Mouse (Mus musculus): ENCODE data around the gene Apex1. TPM values are rescaled to one million over a fixed set of nuclear protein-coding genes. Genes with fewer than 3 reads are reported as not detected.
"Not testable (repeated sequence)": the region's sequence is repeated elsewhere in the genome, so short reads cannot be mapped to it uniquely, and the experiment has no call there.

Apex1 gene
- polyA plus RNA-seq, 1 experiment from 2014 or later = 70.5 TPM

DNA sequence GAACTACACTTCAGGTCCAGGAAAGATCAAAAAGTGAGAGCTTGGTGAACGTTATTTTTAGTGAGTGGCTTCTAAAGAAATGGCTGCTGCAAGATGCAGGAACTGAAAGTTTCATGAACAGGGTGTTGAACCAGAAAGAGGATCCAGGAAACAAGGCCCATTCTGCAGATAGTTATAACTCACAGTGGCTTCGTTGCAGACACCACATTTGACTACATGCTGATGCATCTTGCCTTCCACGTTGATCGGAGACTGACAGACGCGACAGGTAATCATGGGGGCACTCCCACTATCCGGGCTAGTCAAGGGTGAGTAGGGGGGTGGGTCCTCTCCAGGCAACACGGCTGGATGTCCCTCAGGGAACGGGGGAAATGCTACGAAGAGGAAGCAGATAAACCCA, 5.2 kb downstream of the Apex1 start:
- no peak for ATAC-seq (ENCODE audit: insufficient read depth)
- Histone ChIP-seq H3K4me2 (peak overlapping the region; percentile 85), H3K4me3 (replicated peaks) (peak overlapping the region; percentile 89), H3K36me3 (replicated peaks) (peaks cover 38% of the 10 kb centered on the region), H3K27ac (replicated peaks) (peak overlapping the region; percentile 97), H3K9me3 (replicated peaks) (no peaks in the 10 kb centered on the region), H3K9ac (peak overlapping the region; percentile 93), H3K27me3 (no peaks in the 10 kb centered on the region), H3K4me1 (replicated peaks) (peaks cover 53% of the 10 kb centered on the region)
- WGBS (ENCODE audit: insufficient replicate concordance) = 7% methylated on average over 10 of the region's 10 CpGs

DNA sequence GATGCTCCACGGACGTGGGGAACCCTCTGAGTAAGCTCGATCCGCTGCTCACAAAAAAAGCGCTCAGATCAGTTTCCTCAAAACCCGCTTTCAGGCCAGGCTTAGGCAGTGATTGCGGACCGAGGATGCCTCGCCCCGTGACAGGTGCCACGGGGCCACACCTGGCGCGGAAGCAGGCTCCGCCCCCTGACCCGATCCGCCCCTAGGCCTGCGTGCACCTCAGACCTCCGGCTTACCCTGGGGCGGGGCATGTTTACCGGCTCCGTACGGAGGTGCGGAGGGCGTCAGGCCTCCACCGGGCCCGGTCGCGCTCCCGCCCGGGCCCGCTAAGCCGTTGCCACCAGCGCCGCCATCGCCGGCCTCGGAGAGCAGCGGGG, 5.6 kb downstream of the Apex1 start:
- Histone ChIP-seq H3K4me1 (replicated peaks) (peaks cover 49% of the 10 kb centered on the region), H3K27me3 (no peaks in the 10 kb centered on the region)
- WGBS (ENCODE audit: insufficient replicate concordance) = under 1% methylated on average over 38 of the region's 38 CpGs

DNA sequence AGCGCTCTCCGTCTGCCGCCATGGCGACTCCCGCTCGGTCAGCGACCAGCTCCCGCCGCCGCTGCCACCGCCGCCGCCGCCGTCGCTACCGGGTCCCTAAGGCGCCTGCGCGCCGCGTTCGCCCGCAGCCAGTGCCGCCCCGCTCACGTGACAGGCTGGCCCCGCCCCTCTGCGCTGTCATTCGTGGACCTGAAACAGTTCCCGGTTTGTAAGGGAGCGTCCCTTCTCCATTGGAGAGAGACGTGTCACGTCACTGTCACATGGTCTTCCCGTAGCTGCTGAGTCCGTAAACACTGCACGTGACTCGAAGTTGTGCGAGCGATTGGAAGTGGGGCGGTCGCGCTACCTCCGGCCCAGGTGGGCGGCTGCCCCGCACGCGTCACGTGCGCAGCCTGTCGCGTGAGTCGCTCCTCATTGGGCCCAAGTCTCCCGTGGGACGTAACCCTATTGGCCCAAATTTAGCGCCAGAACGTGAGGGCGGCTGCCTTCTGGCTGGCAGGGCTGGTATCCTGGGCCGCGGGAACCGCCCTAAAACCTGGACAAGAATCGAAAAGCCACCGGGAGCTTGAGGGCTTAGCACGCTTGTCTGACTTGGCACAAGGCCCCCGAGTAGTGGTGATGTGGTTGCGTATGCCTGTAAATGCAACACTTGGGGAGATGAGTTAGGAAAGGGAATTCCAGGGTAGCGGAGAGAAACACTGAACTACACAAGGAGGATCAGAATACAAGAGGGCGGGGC, 6.2 kb downstream of the Apex1 start, which contains the start of the genes Pip4p1 and Pnp:
Gene Pip4p1, minus strand, starts transcription at position 103 of the 739 bp plus-strand sequence.
Gene Pnp, plus strand, starts transcription at position 329 of the 739 bp plus-strand sequence.
- H3K4me2 ChIP-seq = peak within 1 kb of the TSS; percentile 85
- peak within 1 kb of the TSS; percentile 93 for H3K9ac ChIP-seq
- peak within 1 kb of the TSS; percentile 89 for H3K4me3 ChIP-seq (replicated peaks)
- H3K9me3 ChIP-seq (replicated peaks) = no peaks in the 10 kb centered on the region
- under 1% methylated on average over 68 of the region's 68 CpGs for WGBS (ENCODE audit: insufficient replicate concordance)
- peak; percentile 97 for ATAC-seq (ENCODE audit: insufficient read depth)
- H3K4me1 ChIP-seq (replicated peaks) = peaks cover 44% of the 10 kb centered on the region
- peak within 1 kb of the TSS; percentile 97 for H3K27ac ChIP-seq (replicated peaks)
- peaks cover 38% of the 10 kb centered on the region for H3K36me3 ChIP-seq (replicated peaks)
- H3K27me3 ChIP-seq = no peaks in the 10 kb centered on the region

More for the DNA sequence above, 5.6 kb downstream of the Apex1 start:
- Histone ChIP-seq H3K36me3 (replicated peaks) (peaks cover 38% of the 10 kb centered on the region), H3K9ac (peak overlapping the region; percentile 93), H3K4me2 (peak overlapping the region; percentile 85), H3K9me3 (replicated peaks) (no peaks in the 10 kb centered on the region), H3K4me3 (replicated peaks) (peak overlapping the region; percentile 89), H3K27ac (replicated peaks) (peak overlapping the region; percentile 97)
- ATAC-seq (ENCODE audit: insufficient read depth) = peak; percentile 66

DNA sequence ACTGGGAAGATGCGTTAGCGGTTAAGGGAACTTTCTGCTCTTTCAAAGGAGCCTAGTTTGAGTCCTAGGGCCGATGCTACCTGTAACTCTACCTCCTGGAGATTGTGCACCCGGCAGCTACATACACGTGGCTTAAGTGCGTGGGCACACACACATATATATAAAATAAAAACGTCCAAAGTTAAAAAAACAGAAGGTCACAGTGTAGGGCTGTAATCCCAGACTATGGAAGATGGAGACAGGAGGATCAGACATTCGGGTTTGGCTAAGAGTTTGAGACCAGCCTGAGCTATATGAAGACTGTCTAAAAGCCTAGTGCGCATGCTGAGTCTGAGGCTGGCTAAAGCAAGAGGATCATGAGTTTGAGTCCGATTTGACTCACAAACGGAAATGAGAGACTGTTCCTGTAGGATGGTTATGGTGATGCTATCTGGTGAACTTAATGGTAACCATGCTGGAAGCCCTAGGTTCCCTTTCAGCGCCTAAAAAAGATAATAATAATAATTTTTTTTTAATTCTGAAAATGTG, 6.8 kb downstream of the Apex1 start:
- H3K27me3 ChIP-seq = no peaks in the 10 kb centered on the region
- H3K27ac ChIP-seq (replicated peaks) = peak overlapping the region; percentile 95
- H3K4me3 ChIP-seq (replicated peaks) = peak overlapping the region; percentile 89
- H3K4me2 ChIP-seq = peak overlapping the region; percentile 85
- peaks cover 32% of the 10 kb centered on the region for H3K36me3 ChIP-seq (replicated peaks)
- WGBS (ENCODE audit: insufficient replicate concordance) = 11% methylated on average over 12 of the region's 12 CpGs
- no peaks in the 10 kb centered on the region for H3K9me3 ChIP-seq (replicated peaks)
- peaks cover 37% of the 10 kb centered on the region for H3K4me1 ChIP-seq (replicated peaks)
- no peak for ATAC-seq (ENCODE audit: insufficient read depth)
- H3K9ac ChIP-seq = peak overlapping the region; percentile 72

DNA sequence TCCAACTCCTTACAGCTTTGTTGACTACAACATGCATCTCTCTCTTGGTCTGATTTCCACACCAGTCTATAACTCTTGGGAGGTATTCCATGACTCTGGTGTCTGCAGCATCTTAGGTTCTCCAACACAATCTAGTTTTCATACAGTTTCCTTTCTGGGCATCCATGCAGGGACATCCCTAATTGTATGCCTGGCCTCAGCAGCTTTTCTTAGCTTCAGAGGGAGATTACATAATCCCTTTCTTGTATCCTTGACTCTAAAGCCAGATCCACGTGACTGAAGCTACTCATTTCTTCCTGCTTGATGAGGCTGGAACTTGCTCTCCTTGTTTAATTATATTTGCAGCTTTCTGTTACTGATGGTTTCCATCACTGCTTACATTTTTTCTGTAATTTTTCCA, 11.9 kb downstream of the Apex1 start:
- Histone ChIP-seq H3K27ac (replicated peaks) (no peak overlapping the region), H3K4me1 (replicated peaks) (peaks cover 9% of the 10 kb centered on the region), H3K36me3 (replicated peaks) (no peaks in the 10 kb centered on the region), H3K4me2 (no peak overlapping the region), H3K9me3 (replicated peaks) (no peaks in the 10 kb centered on the region), H3K9ac (no peak overlapping the region), H3K4me3 (replicated peaks) (no peak overlapping the region), H3K27me3 (0 out of 2 replicates have a peak, but pooled peaks cover 3% of the 10 kb centered on the region)
- 45% methylated on average over 1 of the region's 1 CpGs for WGBS (ENCODE audit: insufficient replicate concordance)
- no peak for ATAC-seq (ENCODE audit: insufficient read depth)

DNA sequence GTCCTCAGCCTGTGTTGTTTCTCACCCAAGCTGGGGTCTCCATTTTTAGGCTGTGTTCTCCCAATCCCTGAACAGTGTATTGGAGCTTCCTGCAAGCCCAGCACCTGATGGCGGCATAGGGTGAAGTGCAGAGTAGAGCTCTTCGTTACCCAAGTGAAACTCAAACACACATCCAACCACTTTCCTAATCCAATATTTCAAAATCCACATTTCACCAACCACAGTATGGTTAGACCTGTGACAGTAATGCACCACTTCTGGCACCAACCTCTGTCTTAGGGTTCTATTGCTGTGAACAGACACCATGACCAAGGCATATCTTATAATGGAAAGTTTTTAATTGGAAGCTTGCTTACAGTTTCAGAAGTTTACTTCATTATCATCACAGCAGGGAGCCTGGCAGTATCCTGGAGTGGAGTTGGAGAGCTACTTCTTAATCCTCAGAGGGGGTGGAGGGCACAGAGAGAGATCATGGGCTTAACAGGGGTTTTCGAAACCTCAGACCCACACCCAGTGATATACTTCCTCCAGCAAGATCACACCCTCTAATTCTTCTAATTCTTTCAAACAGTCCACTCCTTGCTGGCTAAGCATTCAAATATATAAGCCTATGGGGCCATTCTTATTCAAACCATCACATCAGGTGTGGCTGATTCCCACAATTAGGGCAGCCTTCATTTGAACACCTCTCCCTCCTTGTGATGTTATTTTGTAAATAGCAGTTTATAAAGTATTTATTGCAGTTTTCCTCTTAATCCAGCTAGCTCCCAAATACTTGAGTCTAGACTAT, 13.5 kb downstream of the Apex1 start:
- WGBS (ENCODE audit: insufficient replicate concordance) = 86% methylated on average over 3 of the region's 3 CpGs
- ATAC-seq (ENCODE audit: insufficient read depth) = no peak
- Histone ChIP-seq H3K9me3 (replicated peaks) (no peaks in the 10 kb centered on the region), H3K4me3 (replicated peaks) (no peak overlapping the region), H3K4me2 (peak overlapping the region; percentile 10; the same call in 1 of the 2 replicates), H3K9ac (no peak overlapping the region), H3K27ac (replicated peaks) (no peak overlapping the region), H3K4me1 (replicated peaks) (no peaks in the 10 kb centered on the region), H3K36me3 (replicated peaks) (no peaks in the 10 kb centered on the region), H3K27me3 (0 out of 2 replicates have a peak, but pooled peaks cover 3% of the 10 kb centered on the region)

DNA sequence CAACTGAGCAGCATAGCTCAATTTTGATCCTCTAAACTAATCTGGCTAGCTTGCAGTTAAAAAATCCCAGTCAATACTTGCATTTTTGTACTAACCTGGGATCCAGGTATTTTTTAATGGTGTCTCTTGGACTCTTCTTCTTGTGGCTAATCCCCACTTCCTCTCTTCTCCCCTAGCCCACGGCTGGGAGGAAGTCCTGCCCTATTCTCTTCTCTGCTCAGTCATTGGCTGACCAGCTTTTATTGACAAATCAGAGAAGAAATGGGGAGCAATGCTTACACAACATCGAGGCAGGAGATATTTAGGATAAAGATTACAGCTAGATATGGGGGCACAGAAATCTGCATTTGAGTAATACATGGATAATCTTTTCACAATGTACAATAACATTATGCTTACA, 14.2 kb downstream of the Apex1 start:
- no peaks in the 10 kb centered on the region for H3K36me3 ChIP-seq (replicated peaks)
- no peak overlapping the region for H3K4me3 ChIP-seq (replicated peaks)
- peaks cover 4% of the 10 kb centered on the region for H3K4me1 ChIP-seq (replicated peaks)
- 10% methylated on average over 2 of the region's 2 CpGs for WGBS (ENCODE audit: insufficient replicate concordance)
- H3K9ac ChIP-seq = no peak overlapping the region
- no peak overlapping the region for H3K27ac ChIP-seq (replicated peaks)
- no peak overlapping the region for H3K4me2 ChIP-seq
- 0 out of 2 replicates have a peak, but pooled peaks cover 3% of the 10 kb centered on the region for H3K27me3 ChIP-seq
- H3K9me3 ChIP-seq (replicated peaks) = no peaks in the 10 kb centered on the region
- ATAC-seq (ENCODE audit: insufficient read depth) = no peak

DNA sequence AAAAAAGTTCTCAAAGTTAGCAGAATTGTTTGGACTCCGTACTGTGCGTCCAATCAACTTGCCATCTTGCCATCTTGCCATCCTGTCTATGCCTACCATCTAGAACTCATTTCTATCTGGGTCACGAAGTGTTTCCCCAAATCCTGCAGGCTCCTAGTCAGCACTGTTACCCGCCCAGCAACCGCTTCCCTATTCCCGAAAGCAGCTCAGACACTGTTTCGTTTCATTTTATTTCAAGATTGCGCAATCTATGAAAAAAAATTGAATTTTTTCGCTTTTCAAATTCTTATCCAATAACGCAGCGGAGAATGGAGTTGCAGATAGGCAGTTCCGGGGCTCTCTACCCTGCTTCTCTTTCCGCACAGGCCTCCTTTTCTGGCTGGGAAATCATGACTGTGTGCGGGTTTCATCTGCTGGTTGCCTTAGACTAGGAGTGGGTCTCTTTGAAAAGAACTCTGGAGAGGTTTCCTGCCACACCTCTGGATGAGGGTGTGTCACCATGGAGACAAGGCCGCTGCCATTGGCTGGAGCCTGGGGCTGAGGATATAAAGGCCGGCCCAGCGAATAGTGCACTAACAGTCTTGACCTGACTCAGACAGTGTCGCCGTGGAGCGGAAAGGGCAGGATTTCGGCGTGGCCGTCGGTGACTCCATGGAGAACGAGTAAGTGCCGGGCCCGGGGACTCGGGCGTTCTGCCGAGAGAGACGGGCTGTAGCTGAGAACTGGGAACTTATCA, 19.3 kb downstream of the Apex1 start, which contains the start of gene Gm49342:
Gene Gm49342, plus strand, starts transcription at position 586 of the 736 bp plus-strand sequence.
- Histone ChIP-seq H3K36me3 (replicated peaks) (peaks cover 18% of the 10 kb centered on the region), H3K9me3 (replicated peaks) (no peaks in the 10 kb centered on the region), H3K4me3 (replicated peaks) (peak within 1 kb of the TSS; percentile 70), H3K27ac (replicated peaks) (peak within 1 kb of the TSS; percentile 93), H3K4me1 (replicated peaks) (peaks cover 21% of the 10 kb centered on the region), H3K9ac (peak within 1 kb of the TSS; percentile 68), H3K4me2 (peak within 1 kb of the TSS; percentile 84), H3K27me3 (0 out of 2 replicates have a peak, but pooled peaks cover 3% of the 10 kb centered on the region)
- WGBS (ENCODE audit: insufficient replicate concordance) = 5% methylated on average over 31 of the region's 31 CpGs
- ATAC-seq (ENCODE audit: insufficient read depth) = peak; percentile 98

DNA sequence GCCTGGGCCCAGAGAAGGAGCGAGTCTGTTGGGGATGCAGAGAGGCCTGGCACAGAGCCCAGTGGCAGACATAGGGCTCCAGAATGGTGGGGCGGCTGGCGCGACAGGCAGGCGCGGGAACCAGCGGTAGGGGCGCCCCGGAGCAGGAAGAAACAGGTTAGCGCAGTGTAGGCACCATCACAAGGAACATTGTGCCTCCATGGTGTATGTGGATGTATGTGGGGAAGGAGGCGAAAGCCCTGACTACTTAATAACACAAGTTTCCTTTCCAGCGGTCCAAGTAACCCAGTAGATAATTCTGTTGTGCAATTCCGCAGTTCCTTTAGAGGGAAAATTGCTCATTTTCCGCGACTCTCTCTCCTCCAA, 19.9 kb downstream of the Apex1 start:
- H3K36me3 ChIP-seq (replicated peaks) = peaks cover 24% of the 10 kb centered on the region
- peak; percentile 89 for ATAC-seq (ENCODE audit: insufficient read depth)
- H3K27me3 ChIP-seq; H3K9me3 ChIP-seq (replicated peaks): not testable (repeated sequence)
- H3K4me2 ChIP-seq = peak overlapping the region; percentile 84
- 0% methylated on average over 15 of the region's 15 CpGs for WGBS (ENCODE audit: insufficient replicate concordance)
- peak overlapping the region; percentile 68 for H3K9ac ChIP-seq
- peaks cover 21% of the 10 kb centered on the region for H3K4me1 ChIP-seq (replicated peaks)
- peak overlapping the region; percentile 93 for H3K27ac ChIP-seq (replicated peaks)
- peak overlapping the region; percentile 70 for H3K4me3 ChIP-seq (replicated peaks)

DNA sequence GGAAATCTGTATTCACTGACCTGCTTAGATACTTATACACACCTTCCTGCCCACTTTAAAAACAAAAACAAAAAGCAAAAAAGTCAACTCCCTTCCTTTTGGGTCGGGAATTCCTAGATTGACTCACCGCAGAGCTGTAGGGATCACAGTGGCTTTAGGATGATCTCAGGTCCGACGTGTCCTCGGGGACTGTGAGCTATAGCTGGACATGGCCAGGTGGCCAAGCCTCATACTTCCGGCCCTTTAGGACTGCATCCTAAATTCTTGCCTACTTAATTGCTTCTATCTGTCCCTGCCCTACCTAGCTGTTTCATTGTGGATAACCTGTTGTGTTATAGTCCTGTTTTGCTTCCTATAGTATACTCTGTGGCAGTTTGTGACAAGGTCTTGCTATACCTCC, 20.3 kb downstream of the Apex1 start:
- peak overlapping the region; percentile 68 for H3K9ac ChIP-seq
- 6% methylated on average over 6 of the region's 6 CpGs for WGBS (ENCODE audit: insufficient replicate concordance)

More for the DNA sequence above, 20.3 kb downstream of the Apex1 start:
- H3K27me3 ChIP-seq; ATAC-seq (ENCODE audit: insufficient read depth); H3K9me3 ChIP-seq (replicated peaks): not testable (repeated sequence)
- Histone ChIP-seq H3K4me2 (peak overlapping the region; percentile 84), H3K4me3 (replicated peaks) (peak overlapping the region; percentile 70), H3K36me3 (replicated peaks) (peaks cover 25% of the 10 kb centered on the region), H3K4me1 (replicated peaks) (peaks cover 21% of the 10 kb centered on the region), H3K27ac (replicated peaks) (peak overlapping the region; percentile 93)

Data from liver, embryonic 15.5 days (tissue).